Mouse (Mus musculus) lung, postnatal 4 days (tissue): ENCODE results near the gene Fndc3b.
A peak's percentile ranks its signal among the peaks of the same experiment; 100 is the strongest.
"Not testable (repeated sequence)": the region's sequence is repeated elsewhere in the genome, so short reads cannot be mapped to it uniquely, and the experiment has no call there.

ENCODE experiments used
- DNase-seq, 2 experiments: peaks; one replicate each; pipeline ENCODE4 v3.0.0; 2021

Fndc3b gene

GRCm38 (mm10) chr3:27491367-27491766 is 219.7 kb downstream of the Fndc3b start:
- DNase-seq, result no peak

GRCm38 (mm10) chr3:27490891-27491290 is 220.2 kb downstream of the Fndc3b start:
- DNase-seq, result no peak

- no peak for DNase-seq
These were observed 221.6 kb downstream of the Fndc3b start for GRCm38 (mm10) chr3:27489550-27489949.

GRCm38 (mm10) chr3:27485141-27485540 is 226.0 kb downstream of the Fndc3b start:
- DNase-seq, result no peak

- no peak for DNase-seq
These were observed 226.4 kb downstream of the Fndc3b start for GRCm38 (mm10) chr3:27484698-27485097.

- peak; percentile 24 to 38 for DNase-seq
These were observed 227.3 kb downstream of the Fndc3b start for GRCm38 (mm10) chr3:27483762-27484161.

GRCm38 (mm10) chr3:27483321-27483720 is 227.8 kb downstream of the Fndc3b start:
- DNase-seq, result no peak

- DNase-seq, result no peak
These were observed 229.4 kb downstream of the Fndc3b start for GRCm38 (mm10) chr3:27481738-27482137.

GRCm38 (mm10) chr3:27479378-27479777 is 231.7 kb downstream of the Fndc3b start:
- no peak for DNase-seq

- no peak for DNase-seq
These were observed 232.4 kb downstream of the Fndc3b start for GRCm38 (mm10) chr3:27478563-27479156.

GRCm38 (mm10) chr3:27477749-27478148 is 233.4 kb downstream of the Fndc3b start:
- not testable (repeated sequence) for DNase-seq

- DNase-seq, result no peak
These were observed 235.2 kb downstream of the Fndc3b start for GRCm38 (mm10) chr3:27475899-27476298.

- DNase-seq, result no peak
These were observed 237.1 kb downstream of the Fndc3b start for GRCm38 (mm10) chr3:27473801-27474599.

- DNase-seq, result no peak
These were observed 238.3 kb downstream of the Fndc3b start for GRCm38 (mm10) chr3:27472846-27473245.

GRCm38 (mm10) chr3:27470781-27471180 is 240.3 kb downstream of the Fndc3b start:
- DNase-seq, result no peak

- DNase-seq, result no peak
These were observed 241.1 kb downstream of the Fndc3b start for GRCm38 (mm10) chr3:27469971-27470370.

- DNase-seq, result peak in 1 of 2 experiments; percentile 46
These were observed 243.5 kb downstream of the Fndc3b start for GRCm38 (mm10) chr3:27467505-27468020.

- peak in 1 of 2 experiments; percentile 64 for DNase-seq
These were observed 244.7 kb downstream of the Fndc3b start for GRCm38 (mm10) chr3:27466297-27466901.

GRCm38 (mm10) chr3:27463373-27463772 is 247.7 kb downstream of the Fndc3b start:
- no peak for DNase-seq

- no peak for DNase-seq
These were observed 248.2 kb downstream of the Fndc3b start for GRCm38 (mm10) chr3:27462934-27463333.

GRCm38 (mm10) chr3:27462316-27462902 is 248.7 kb downstream of the Fndc3b start:
- DNase-seq, result no peak

- no peak for DNase-seq
These were observed 249.2 kb downstream of the Fndc3b start for GRCm38 (mm10) chr3:27461861-27462260.

GRCm38 (mm10) chr3:27461037-27461436 is 250.1 kb downstream of the Fndc3b start:
- DNase-seq, result peak in 1 of 2 experiments; percentile 80
